Mouse (Mus musculus): ENCODE measurements around the gene Pdcd1lg2. TPM values are rescaled to one million over a fixed set of nuclear protein-coding genes. Genes with fewer than 3 reads are reported as not detected.

The Pdcd1lg2 gene
- total and polyA plus RNA-seq, 3 experiments, result 1.7 to 5.4 TPM; not detected in 1

- Histone ChIP-seq H3K36me3 (ENCODE audit: control insufficient read depth in 1 of 2, insufficient read depth in 2 of 2, low read length in 2 of 2) (peaks cover 3 to 53% of the 10 kb centered on the region in 2 experiments), H3K27ac (ENCODE audit: control insufficient read depth, low read depth, low read length) (no peak overlapping the region), H3K79me2 (ENCODE audit: control insufficient read depth, insufficient read depth, low read length, poor library complexity) (peaks cover 11% of the 10 kb centered on the region), H3K4me3 (ENCODE audit: control insufficient read depth in 1 of 2, insufficient read depth in 1 of 2, low read depth in 2 of 2, low read length in 2 of 2) (no peak overlapping the region), H3K4me1 (ENCODE audit: control insufficient read depth in 1 of 2, insufficient read depth in 2 of 2, low read length in 2 of 2) (peaks cover 24 to 45% of the 10 kb centered on the region in 2 experiments), H3K9me3 (replicated peaks; ENCODE audit: insufficient read depth, low read length) (no peaks in the 10 kb centered on the region), H3K27me3 (ENCODE audit: control insufficient read depth in 1 of 2, insufficient read depth in 2 of 2, low read length in 2 of 2) (no peaks in the 10 kb centered on the region), H3K9ac (ENCODE audit: control insufficient read depth, low read depth, low read length, poor library complexity, severe bottlenecking) (no peak overlapping the region)
- DNase-seq (ENCODE audit: low read depth, low spot score), result peak; percentile 60
- TF ChIP-seq ZNF384 (IDR thresholded peaks at IDR 0.05; ENCODE audit: low read depth, low read length) (no peak), MXI1 (IDR thresholded peaks at IDR 0.05; ENCODE audit: low read depth, low read length) (no peak), HCFC1 (IDR thresholded peaks at IDR 0.05; ENCODE audit: low read depth, low read length) (no peak), CTCF (IDR thresholded peaks at IDR 0.05 in 2 of 3, conservative IDR thresholded peaks at IDR 0.05 in 1 of 3; ENCODE audit: control insufficient read depth in 1 of 3, insufficient read depth in 1 of 3, low read depth in 2 of 3, low read length in 3 of 3, poor library complexity in 1 of 3, severe bottlenecking in 1 of 3) (no peak), SMC3 (IDR thresholded peaks at IDR 0.05; ENCODE audit: low read depth, low read length) (no peak), POLR2A (IDR thresholded peaks at IDR 0.05; ENCODE audit: control insufficient read depth in 1 of 2, insufficient read depth in 1 of 2, low read depth in 1 of 2, low read length in 2 of 2, poor library complexity in 1 of 2) (no peak), MAX (IDR thresholded peaks at IDR 0.05; ENCODE audit: low read length) (no peak), ZKSCAN1 (IDR thresholded peaks at IDR 0.05; ENCODE audit: low read depth, low read length) (no peak)
Measured at GRCm38 (mm10) chr19:29370112-29370511, 40.6 kb upstream of the Pdcd1lg2 start.

- no peaks in the 10 kb centered on the region for H3K9me3 ChIP-seq (replicated peaks; ENCODE audit: insufficient read depth, low read length)
- H3K36me3 ChIP-seq (ENCODE audit: control insufficient read depth in 1 of 2, insufficient read depth in 2 of 2, low read length in 2 of 2), result peaks cover 3 to 49% of the 10 kb centered on the region in 2 experiments
- peak overlapping the region; percentile 74 to 87 for H3K4me3 ChIP-seq (ENCODE audit: control insufficient read depth in 1 of 2, insufficient read depth in 1 of 2, low read depth in 2 of 2, low read length in 2 of 2)
- TF ChIP-seq ZNF384 (IDR thresholded peaks at IDR 0.05; ENCODE audit: low read depth, low read length), result no peak
- TF ChIP-seq CTCF (IDR thresholded peaks at IDR 0.05 in 2 of 3, conservative IDR thresholded peaks at IDR 0.05 in 1 of 3; ENCODE audit: control insufficient read depth in 1 of 3, insufficient read depth in 1 of 3, low read depth in 2 of 3, low read length in 3 of 3, poor library complexity in 1 of 3, severe bottlenecking in 1 of 3), result peak in 2 of 3 experiments; percentile 7 to 45; a peak in 2 of 6 replicates
- TF ChIP-seq HCFC1 (IDR thresholded peaks at IDR 0.05; ENCODE audit: low read depth, low read length), result no peak
- TF ChIP-seq RCOR1 (IDR thresholded peaks at IDR 0.05; ENCODE audit: low read depth, low read length), result no peak
- no peaks in the 10 kb centered on the region for H3K27me3 ChIP-seq (ENCODE audit: control insufficient read depth in 1 of 2, insufficient read depth in 2 of 2, low read length in 2 of 2)
- H3K27ac ChIP-seq (ENCODE audit: control insufficient read depth, low read depth, low read length), result no peak overlapping the region
- H3K4me1 ChIP-seq (ENCODE audit: control insufficient read depth in 1 of 2, insufficient read depth in 2 of 2, low read length in 2 of 2), result peaks cover 19 to 44% of the 10 kb centered on the region in 2 experiments
- DNase-seq (ENCODE audit: low read depth, low spot score), result peak; percentile 75
- peaks cover 11% of the 10 kb centered on the region for H3K79me2 ChIP-seq (ENCODE audit: control insufficient read depth, insufficient read depth, low read length, poor library complexity)
- H3K9ac ChIP-seq (ENCODE audit: control insufficient read depth, low read depth, low read length, poor library complexity, severe bottlenecking), result peak overlapping the region; percentile 76
Measured at GRCm38 (mm10) chr19:29370545-29371283, 40.0 kb upstream of the Pdcd1lg2 start.

GRCm38 (mm10) chr19:29371284-29372081 lies 39.2 kb upstream of the Pdcd1lg2 start:
- Histone ChIP-seq H3K36me3 (ENCODE audit: control insufficient read depth in 1 of 2, insufficient read depth in 2 of 2, low read length in 2 of 2) (peaks cover 3 to 44% of the 10 kb centered on the region in 2 experiments), H3K9ac (ENCODE audit: control insufficient read depth, low read depth, low read length, poor library complexity, severe bottlenecking) (peak overlapping the region; percentile 76), H3K27ac (ENCODE audit: control insufficient read depth, low read depth, low read length) (peak overlapping the region; percentile 62), H3K79me2 (ENCODE audit: control insufficient read depth, insufficient read depth, low read length, poor library complexity) (peaks cover 11% of the 10 kb centered on the region), H3K27me3 (ENCODE audit: control insufficient read depth in 1 of 2, insufficient read depth in 2 of 2, low read length in 2 of 2) (no peaks in the 10 kb centered on the region), H3K9me3 (replicated peaks; ENCODE audit: insufficient read depth, low read length) (no peaks in the 10 kb centered on the region), H3K4me3 (ENCODE audit: control insufficient read depth in 1 of 2, insufficient read depth in 1 of 2, low read depth in 2 of 2, low read length in 2 of 2) (peak overlapping the region; percentile 74 to 87), H3K4me1 (ENCODE audit: control insufficient read depth in 1 of 2, insufficient read depth in 2 of 2, low read length in 2 of 2) (peaks cover 15 to 40% of the 10 kb centered on the region in 2 experiments)
- TF ChIP-seq SMC3 (IDR thresholded peaks at IDR 0.05; ENCODE audit: low read depth, low read length) (no peak), GATA1 (IDR thresholded peaks at IDR 0.05; ENCODE audit: low read depth, low read length) (peak; percentile 46; the same call in 1 of the 2 replicates)
- peak; percentile 77 for DNase-seq (ENCODE audit: low read depth, low spot score)

All from MEL (cell line).